Mouse (Mus musculus) adrenal gland, adult 18-20 months (tissue): ENCODE data around the gene Olfr263. TPM values are rescaled to one million over a fixed set of nuclear protein-coding genes. Genes with fewer than 3 reads are reported as not detected.
"Not testable (repeated sequence)": the region's sequence is repeated elsewhere in the genome, so short reads cannot be mapped to it uniquely, and the experiment has no call there.

ENCODE experiments used
- DNase-seq, 2 experiments: peaks; one replicate each; pipeline ENCODE4 v3.0.0; 2021 to 2022; ENCODE audit warnings: low spot score in 2 of 2
- long read RNA-seq, 2 experiments: library from polyadenylated mRNA; stranded (forward); transcript quantifications; one replicate each; pipeline ENCODE4 v2.0.0; 2021
- total RNA-seq, 2 experiments: library from RNA; stranded (reverse); gene quantifications; 1 replicate in 1 of 2; 2 replicates in 1 of 2; pipeline ENCODE4 v1.2.3; 2021

The Olfr263 gene
- not detected for total RNA-seq
- long read RNA-seq, experiment 1: 0 reads
- long read RNA-seq, experiment 2: 0 reads

DNA sequence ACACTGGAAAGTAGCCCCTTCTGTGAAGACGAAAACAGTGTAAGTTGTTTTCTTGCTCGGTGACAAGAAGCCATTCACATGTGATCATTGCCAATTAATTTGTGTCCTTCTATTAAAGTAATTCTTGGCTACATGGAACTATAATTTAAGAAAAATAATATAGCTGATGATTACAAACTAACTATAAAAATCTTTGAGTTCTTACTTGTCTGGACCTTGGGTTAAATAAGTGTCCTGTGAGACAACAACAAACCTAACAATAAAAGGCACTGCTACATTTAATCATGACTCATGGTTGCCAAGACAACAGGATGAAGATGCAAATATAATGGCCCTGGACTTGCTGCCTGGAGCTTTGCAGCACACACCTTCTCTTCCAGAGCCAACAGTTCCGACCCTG is at the start of gene Olfr263:
Gene Olfr263, plus strand, starts transcription at position 301 of the 400 bp plus-strand sequence.
- not testable (repeated sequence) for DNase-seq

GRCm38 (mm10) chr13:21082686-21083085 is 46.8 kb upstream of the Olfr263 start:
- DNase-seq: no peak

- no peak for DNase-seq
Measured at GRCm38 (mm10) chr13:21109759-21110158, 19.7 kb upstream of the Olfr263 start.

- DNase-seq: no peak
Measured at GRCm38 (mm10) chr13:21110441-21110840, 19.0 kb upstream of the Olfr263 start.

DNA sequence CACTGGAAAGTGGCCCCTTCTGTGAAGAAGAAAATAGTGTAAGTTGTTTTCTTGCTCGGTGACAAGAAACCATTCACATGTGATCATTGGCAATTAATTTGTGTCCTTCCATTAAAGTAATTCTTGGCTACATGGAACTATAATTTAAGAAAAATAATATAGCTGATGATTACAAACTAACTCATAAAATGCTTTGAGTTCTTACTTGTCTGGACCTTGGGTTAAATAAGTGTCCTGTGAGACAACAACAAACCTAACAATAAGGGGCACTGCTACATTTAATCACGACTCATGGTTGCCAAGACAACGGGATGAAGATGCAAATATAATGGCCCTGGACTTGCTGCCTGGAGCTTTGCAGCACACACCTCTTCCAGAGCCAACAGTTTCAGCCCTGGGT is 18.3 kb upstream of the Olfr263 start, which contains the start of gene Olfr1369-ps1:
Gene Olfr1369-ps1, plus strand, starts transcription at position 301 of the 400 bp plus-strand sequence.
- DNase-seq: not testable (repeated sequence)

- no peak for DNase-seq
Measured at GRCm38 (mm10) chr13:21114121-21114520, 15.3 kb upstream of the Olfr263 start.

- peak in 1 of 2 experiments; percentile 8 for DNase-seq
Measured at GRCm38 (mm10) chr13:21142421-21142820, 13.0 kb downstream of the Olfr263 start.

DNA sequence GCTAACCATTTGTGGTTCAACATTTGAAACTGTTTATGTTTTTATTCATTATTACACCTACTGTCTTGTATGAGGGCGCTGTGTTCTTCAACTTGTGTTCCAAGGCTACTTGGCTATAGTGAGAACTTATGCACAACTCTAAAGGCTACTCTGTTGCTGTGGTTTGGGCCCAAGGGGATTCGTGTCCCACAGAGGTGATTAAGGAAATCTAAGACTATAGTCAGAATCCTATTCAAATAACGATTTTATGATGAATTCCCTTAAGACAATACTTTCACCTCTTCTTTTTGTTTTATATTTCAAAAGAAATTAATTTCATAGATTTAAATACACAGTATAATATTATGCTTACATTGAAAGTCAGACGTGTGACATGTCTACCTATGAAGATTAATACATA is 16.3 kb downstream of the Olfr263 start, which contains the start of gene Olfr1368:
Gene Olfr1368, minus strand, starts transcription at position 101 of the 400 bp plus-strand sequence.
- no peak for DNase-seq

GRCm38 (mm10) chr13:21155888-21156287 is 26.4 kb downstream of the Olfr263 start:
- DNase-seq: no peak

DNA sequence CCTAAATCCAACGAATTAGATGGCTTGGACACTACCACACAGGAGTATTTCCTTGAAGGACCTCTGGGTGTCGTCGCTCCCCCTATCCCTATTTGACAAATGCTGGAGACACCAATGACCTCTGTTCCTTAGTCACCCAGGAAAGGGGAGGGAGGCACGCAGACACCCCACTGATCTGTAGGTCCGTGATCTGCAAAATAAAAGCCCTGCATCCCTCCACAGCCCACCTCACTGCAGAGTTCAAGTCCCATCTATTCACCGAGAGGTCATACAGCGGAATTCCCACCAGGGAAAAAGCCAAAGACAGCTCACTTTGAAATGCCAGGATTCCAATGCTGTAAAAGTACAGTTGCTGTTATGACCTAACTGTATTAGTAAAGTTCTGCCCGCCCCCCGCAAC is 28.6 kb downstream of the Olfr263 start:
- DNase-seq: no peak

DNA sequence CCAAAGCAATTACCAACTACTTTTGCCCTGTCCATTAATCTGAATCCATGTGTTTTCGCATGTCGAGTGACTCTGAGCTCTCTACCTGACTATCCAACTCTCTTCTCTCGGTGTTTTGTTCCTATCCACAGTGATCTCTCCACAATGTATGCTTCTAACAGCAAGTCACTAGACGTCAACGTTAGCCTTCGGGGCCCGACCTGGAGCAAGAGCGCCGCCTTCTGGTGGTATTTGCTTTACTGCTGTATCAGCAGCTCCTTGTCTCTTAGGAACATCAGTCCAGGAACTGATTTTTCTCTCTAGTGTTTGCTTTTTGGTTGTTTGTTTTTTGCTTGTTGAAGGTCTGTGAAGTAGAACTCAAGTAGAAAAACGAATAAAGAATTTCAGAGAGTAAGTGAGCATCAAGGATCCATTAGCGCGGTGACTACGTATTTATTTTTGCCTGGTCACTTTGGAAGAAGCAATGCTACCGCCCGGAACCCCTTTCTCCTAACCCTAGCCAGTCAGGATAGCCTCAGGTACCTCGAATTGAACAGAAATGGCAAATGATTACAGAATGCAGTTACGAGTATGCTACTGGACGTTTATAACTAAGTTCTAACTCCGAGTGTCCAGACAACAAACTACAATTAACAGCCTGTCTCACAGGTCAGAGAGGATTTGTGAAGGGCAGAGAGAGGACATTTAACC is 29.5 kb downstream of the Olfr263 start:
- DNase-seq: peak; percentile 90

DNA sequence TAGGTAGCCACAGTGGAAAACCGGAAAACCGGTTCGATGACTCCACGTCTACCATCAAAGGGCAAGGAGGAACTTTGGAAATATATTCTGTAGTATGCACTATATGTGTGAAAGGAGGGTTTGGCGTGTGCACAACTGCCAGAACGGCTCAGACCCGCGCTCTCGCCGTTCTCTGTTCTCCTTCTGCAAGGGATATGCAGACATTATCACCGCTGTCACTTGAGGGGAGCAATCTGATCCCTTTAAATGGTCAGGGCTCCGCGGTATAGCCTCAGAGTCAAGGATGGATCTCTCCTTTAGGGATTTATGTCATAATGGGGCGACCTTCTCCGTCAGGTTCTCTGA is 30.0 kb downstream of the Olfr263 start:
- no peak for DNase-seq

DNA sequence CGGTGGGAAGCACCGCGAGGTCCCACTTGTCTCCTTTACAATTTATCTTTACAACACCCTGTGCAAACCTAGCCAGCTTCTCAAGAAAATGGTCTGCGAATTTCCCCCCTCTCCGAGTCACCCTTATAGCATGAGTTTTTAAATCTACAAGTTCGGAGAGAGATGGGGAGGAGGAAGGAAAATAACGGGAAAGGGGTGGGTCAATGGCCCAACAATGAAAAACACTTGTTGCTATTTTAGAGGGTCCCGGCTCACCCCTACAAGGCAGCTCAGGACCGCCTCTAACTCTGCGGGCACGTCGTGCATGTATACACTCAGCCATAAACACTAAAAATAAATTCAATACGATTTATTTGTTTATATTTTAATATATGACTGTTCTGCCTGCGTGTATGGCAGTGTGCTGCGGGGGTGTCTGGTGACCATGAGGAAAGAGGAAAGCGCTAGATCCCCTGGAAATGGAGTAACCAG is 30.6 kb downstream of the Olfr263 start:
- DNase-seq: no peak

- DNase-seq: peak; percentile 94 to 98
Measured at GRCm38 (mm10) chr13:21160657-21161590, 31.5 kb downstream of the Olfr263 start.

DNA sequence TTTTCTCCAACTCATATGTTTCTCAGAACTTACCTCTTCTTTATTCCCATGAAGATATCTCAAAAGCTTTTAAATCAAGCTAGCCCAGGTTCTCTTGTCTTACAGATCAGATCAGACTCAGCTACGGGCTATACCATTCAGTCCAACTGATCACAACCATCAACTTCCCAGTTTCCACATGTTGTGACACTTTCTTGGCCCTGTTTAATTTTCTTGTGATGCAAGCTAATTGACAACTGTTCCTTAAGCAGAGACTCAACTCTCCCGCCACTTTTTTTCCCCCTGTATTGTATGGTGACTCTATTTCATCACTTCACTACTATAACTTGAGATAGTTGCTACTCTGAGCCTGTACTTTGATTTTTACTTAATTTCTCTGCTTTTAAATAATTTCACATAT is 32.2 kb downstream of the Olfr263 start:
- no peak for DNase-seq

- no peak for DNase-seq
Measured at GRCm38 (mm10) chr13:21162591-21162990, 33.2 kb downstream of the Olfr263 start.

GRCm38 (mm10) chr13:21166936-21167909 is 37.8 kb downstream of the Olfr263 start:
- DNase-seq: peak; percentile 77 to 81

DNA sequence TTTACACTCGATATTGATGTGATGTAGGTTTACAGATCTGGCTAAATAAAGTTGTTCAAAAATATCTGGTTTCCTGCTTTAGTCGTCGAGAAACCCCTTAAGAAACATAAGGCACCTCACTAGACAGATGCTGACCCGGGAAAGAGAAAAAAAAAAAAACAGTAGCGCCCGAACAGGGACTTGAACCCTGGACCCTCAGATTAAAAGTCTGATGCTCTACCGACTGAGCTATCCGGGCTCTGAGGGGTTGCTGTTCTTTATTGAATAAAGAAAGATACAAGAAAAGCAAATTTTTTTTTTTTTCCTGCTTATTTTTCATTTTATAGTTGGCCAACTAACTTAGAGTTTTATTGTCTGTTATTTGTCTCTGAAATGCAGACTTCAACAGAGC is 38.5 kb downstream of the Olfr263 start:
- DNase-seq: no peak

- peak in 1 of 2 experiments; percentile 29 for DNase-seq
Measured at GRCm38 (mm10) chr13:21168371-21169011, 39.1 kb downstream of the Olfr263 start.

DNA sequence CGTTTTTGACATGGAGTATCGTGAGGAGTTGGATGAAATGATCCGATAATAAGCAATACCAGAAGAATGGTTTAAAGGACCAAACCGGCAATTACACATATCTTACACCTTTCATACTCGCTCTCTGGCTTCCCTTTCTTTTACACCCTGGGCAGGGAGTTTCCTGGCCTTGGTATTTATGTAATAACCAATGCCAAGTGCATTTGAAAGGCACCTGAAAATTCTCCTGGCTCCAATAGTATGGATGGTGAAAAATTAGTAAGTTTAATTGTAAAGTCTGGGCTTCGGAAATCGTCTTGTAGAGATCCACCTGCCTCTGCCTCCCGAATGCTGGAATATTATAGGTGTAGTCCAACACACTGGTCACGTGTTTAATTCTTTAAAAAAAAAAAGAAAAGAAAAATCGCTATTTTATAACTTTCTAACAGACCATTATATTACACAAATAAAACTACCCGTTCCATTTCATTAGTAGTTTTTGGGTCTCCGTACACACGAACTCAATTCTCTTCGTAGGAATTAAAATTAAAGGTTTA is 39.8 kb downstream of the Olfr263 start:
- no peak for DNase-seq
